Mouse (Mus musculus) stomach, postnatal 0 days (tissue): ENCODE measurements around the gene Slc7a7.

Experiments
- CTCF ChIP-seq: IDR thresholded peaks from 2 replicates; pipeline ENCODE4 v1.5.1; 2016; ENCODE audit warnings: antibody characterized with exemption, low read depth, mild to moderate bottlenecking, moderate library complexity
- EP300 ChIP-seq: optimal IDR thresholded peaks from 2 replicates; pipeline ENCODE3; 2016; ENCODE audit warnings: antibody characterized with exemption

- no peak for TF ChIP-seq CTCF
- no peak for TF ChIP-seq EP300
These were observed 8.0 kb upstream of the Slc7a7 start for GRCm38 (mm10) chr14:54425540-54425939.
